Mouse (Mus musculus) retina, postnatal 1 day (tissue): ENCODE measurements around the gene Stac2.

Experiments used
- DNase-seq: peaks from one replicate; pipeline ENCODE4 v3.0.0-alpha.2; 2012

The Stac2 gene

DNA sequence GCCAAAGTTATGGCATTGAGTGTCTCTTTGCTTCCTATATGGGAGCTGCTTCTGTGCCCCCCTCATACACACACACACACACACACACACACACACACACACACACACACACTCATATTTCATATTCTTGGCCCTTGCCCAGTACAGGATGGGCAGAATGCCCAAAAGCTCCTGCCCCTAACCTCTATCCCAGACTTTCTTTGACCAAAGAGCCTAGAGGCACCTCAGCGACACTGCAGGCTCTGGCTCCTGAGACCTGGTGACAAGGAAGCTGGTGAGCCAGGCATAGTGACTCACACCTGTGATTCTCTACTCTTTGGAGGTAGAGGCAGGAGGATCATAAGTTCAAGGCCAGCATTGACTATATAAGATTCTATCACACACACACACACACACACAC is 32.6 kb downstream of the Stac2 start:
- DNase-seq = no peak

DNA sequence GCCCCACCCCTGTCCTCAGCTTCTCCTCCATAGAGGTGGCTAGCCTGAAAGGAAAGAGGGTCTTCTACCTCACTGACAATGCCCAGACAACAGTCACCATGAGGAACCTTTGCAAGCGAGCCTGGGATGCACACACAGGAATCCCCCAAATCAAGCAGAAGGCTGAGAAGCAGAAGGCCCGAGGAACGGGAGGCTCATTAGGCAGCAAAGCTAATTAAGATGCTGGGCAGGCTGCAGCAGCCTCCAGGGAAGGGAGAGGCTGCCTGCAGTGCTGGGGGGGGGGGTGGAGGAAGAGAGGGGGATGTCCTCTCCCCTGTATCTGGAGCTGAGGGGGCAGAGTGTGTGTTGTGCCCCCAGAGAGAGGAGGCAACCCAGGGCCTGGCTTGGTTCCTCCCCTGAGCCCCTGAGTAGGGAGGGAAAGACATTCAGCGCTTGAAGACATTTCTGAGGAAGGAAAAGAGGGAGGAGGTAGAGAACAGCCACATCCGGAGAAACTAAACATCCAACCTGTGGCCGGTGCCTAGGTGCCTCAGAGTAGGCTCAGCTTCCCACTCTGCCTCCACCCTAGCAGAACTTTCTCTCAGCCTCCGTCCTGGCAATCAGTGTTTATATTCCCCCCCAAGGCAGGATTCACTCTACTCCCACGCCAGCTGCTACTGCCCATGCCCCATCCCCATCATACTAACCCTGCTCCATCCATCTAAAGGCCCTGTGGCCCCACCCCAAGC is 33.2 kb downstream of the Stac2 start:
- DNase-seq = no peak

DNA sequence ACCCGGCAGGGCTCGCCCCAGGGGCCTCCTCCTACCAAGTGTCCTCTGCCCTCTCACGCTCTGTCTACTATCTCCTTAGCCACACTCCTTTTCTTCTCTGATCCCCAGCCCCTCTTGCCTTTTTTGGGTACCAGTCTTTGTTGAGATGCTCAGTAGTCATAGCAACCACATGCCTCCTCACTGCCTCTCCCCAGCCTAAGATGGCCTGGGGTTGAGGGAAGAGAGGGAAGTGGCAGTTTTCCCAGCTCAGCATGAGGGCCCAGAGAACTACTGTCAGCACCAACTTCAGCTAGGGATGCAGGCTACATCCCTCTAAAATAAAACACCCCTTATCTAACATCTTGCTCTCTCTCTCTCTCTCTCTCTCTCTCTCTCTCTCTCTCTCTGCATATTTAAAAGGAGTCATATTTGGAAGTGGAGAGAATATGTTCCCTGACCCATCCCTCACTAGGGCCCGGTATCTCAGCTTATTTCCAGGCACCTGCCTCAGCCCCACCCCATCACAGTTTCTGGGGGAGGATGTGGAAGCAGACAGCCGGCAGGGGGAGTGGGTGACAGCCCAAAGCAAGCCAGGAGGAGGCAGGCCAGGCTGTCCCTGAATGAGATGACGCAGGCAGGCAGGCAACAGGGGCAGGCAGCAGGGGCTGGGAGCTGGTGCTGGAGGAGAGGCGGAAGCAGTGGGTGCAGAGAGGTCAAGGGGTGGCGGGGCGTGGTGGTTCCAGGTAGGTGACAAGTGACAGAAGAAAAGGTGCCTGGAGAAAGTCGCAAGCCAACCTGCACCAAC is 34.2 kb downstream of the Stac2 start:
- DNase-seq = peak; percentile 57

GRCm38 (mm10) chr11:98018222-98018621 is 35.0 kb downstream of the Stac2 start:
- DNase-seq = no peak

DNA sequence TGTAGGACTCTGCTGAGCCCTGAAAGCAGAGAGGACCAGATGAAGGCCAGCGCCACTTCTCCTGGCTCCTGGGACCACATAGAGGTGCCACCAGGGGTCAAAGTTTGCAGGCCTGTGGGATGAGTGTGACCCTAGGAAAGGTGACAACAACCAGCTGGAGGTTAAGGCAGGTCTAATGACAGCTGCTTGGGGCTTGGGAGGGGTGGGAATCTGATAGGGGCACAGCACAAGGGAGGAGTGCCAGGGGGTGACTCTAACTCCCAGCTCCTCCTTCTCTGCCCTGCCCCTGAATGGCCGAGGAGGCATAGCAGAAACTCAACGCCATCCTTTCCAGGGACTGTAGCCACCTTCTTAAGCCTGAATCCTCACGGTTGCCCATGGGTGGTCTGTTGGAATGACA is 36.4 kb downstream of the Stac2 start:
- DNase-seq = no peak

DNA sequence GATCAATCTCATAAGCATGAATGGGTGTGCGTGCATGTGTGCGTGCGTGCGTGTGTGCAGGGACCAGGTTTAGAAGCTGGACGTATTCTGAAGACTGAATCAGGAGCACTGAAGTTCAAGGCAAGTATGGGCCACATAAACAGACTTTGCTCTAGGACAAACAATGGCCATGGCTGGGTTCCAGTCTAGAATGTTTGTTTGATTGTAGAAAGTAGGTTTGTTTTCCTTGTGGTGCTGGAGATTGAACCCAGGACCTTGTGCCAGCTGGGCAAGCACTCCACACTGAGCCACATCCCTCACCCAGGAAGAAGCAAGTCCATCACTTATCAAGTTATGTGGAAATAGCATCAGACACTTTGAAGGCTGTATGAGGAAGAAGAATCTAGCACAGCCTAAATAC is 37.1 kb downstream of the Stac2 start:
- no peak for DNase-seq

DNA sequence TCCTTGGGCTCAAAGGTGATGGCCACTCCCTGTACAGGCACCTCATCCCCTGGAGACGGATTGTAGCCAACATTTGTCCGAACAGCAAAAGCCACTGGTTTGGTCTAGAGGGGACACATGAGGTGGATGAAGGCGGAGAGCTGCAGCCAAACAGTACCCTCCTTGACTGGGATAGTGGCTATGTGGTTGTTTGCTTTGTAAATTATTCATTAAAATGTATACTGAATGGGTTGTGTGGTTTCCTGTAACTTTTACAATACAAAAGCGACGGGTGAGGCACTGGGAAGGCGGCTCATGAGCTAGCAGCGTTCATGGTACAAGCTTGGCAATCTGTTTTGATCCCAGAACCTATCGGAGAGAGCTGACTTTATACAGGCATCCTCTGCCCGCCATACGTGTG is 40.4 kb downstream of the Stac2 start:
- no peak for DNase-seq

DNA sequence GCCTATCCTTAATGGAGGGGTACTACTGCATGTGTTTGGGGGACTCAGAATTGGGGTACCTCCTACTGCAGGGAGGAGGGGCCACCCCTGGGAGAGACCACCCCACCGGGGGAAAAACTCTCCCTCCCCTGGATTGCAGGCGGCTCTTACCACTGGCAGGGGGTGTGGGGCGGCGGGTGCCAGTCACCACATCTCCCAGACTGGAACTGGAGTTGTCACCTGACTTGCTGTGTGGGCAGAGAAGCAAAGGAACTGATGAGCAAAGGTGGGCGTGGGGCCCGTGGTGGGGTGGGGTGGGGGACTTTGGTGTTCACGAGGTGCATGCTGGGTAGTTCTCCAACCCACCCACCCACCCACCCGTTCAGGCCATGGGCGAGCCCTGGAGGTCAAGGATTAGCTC is 41.5 kb downstream of the Stac2 start:
- no peak for DNase-seq

DNA sequence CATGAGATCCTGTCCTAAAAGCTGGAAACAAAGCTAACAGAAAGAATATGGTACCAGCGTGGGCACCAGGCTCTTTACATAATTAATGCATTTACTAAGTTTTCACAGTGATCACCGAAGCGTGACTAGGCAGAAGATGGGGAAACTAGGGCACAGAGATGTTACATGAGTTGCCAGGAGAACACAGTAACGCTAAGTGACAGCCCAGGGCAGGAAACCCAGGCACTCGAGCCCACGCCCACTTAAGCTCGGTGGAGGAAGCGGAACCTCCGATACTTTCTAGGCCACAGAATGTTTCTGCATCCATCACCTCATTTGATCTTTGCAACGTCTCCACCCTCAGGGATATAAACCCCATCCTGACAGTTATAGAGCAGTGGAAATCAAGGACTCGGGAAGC is 45.2 kb downstream of the Stac2 start:
- DNase-seq = peak; percentile 73

- no peak for DNase-seq
Observed at GRCm38 (mm10) chr11:98005686-98006085, 47.6 kb downstream of the Stac2 start.

GRCm38 (mm10) chr11:98005076-98005475 is 48.2 kb downstream of the Stac2 start:
- DNase-seq = no peak

- no peak for DNase-seq
Observed at GRCm38 (mm10) chr11:98004161-98004560, 49.1 kb downstream of the Stac2 start.

DNA sequence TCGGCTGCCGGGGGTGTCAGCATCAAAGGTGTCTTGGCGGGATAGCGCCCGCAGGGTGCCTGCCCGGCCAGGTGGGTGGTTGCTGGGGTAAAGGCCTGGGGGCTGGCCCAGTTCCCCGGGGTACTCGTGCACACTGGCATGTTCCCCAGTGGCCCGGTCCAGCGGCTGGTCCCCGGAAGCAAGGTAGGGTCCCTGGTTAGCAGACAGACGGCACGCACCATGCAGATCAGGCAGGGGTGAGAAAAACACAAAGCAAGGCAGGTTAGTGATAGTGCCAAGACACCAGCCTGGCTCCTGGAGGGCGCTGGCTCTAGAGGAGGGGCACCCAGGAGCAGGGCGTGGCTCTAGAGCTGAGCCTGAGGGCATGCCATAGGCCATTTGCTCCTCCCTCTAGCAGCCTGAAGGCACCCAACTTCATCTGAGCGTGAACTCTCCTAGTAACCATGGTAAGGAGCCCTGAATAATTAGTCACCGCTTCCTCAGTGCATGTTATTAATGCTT is 50.0 kb downstream of the Stac2 start:
- DNase-seq = peak; percentile 86

- DNase-seq = peak; percentile 91
Observed at GRCm38 (mm10) chr11:98002627-98003026, 50.6 kb downstream of the Stac2 start.

- DNase-seq = no peak
Observed at GRCm38 (mm10) chr11:98001986-98002385, 51.3 kb downstream of the Stac2 start.

DNA sequence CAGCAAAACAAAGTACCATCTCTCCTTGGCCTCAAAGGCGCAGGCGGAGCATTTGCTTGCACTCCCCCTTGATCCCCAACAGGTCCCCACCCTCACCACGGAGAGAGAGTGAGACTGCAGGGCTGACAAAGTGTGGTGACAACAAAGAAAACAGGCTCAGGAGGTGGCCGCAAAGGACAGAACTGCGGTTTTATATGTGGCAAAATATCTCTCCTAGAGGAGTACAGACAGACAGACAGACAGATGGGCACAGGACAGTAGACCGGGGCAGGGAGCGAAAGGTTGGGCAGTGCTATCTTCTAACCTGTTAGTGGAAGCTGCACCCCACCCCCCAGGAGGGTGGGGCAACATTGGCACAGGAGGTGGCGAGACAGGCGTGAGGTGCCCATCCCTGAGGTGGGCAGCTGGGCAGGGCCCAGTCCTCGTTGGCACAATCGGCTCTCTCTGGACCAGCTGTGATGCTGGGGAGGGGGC is 51.9 kb downstream of the Stac2 start:
- no peak for DNase-seq

DNA sequence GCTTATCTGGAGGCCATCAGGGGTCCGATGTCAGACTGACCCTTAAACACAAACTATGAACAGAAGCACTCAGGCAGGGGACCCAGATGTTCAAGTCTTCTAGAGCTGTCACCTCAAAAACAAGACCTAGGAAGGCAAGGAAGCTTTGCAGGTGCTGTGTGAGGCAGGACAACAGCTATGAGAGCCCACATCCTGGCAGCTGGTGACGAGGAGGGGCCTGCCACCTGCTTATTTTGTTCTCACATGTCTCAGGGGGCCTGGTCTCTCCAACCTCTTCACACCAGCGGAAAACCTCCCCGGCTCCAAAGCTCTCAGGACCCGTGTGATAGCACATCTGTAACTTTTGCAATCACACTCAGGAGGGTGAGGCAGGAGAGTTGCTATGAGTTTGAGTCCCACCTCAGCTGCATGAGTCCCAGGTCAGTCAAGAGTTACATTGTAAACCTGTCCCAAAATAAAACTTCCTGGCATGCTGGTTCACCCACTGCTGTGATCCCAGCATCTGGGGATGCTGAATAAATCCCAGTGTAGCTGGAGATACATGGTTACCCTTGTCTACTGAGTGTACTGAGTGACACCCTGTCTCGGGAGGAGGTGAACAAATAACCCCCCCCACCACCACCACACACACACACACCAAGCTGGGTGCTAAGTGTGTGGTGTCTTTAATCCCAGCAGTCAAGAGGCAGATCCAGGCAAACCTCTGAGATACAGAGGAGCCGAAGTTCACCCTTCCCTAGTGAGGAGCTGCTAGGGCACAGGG is 52.7 kb downstream of the Stac2 start:
- DNase-seq = no peak

DNA sequence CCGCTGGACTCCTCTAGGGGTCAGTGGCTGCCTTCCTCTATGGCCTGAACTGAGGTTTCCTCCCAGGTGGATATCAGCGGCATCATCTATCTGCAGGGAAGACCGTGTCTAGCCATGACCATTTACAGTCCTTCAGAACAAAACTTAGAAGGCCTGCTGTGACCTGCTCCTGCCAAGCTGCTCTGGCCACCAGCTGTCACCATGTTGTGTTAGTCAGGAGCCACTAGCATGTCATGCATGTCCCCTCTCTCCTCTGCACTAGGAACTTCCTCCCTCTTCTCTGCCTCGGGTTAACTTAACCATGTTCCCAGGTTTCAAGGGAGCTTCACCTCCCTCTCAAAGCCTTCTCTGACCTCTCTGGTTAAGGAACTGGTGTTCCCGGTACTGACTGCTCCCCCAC is 53.5 kb downstream of the Stac2 start:
- no peak for DNase-seq

DNA sequence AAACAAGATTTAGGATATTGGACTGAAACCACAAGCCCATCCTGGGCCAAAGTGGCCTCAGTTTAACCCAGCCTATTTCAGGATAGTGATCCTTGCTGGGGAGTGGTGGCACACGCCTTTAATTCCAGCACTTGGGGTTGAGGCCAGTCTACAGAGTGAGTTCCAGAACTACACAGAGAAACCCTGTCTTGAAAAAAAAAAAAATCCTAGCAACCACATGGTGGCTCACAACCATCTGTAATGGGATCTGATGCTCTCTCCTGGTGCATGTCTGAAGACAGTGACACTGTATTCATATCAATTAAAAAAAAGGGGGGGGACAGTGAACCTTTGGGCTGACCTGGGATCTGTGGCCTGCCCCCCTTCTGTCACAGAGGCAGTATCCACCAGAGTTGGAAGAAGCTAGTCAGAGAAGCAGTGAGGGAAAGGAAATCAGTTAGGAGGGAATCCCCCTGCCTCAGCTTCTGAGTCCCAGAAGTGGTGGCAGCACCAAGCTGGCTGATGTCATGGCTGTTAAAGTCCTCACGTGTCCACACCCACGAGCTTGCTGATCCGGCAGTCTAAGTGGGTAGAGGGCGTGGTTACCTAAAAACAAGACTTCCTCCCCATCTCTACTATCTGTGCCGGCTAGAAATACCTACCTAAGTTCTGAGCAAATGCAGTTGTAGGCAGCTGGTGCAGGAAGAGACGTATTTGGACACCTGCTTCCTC is 54.2 kb downstream of the Stac2 start:
- DNase-seq = no peak

DNA sequence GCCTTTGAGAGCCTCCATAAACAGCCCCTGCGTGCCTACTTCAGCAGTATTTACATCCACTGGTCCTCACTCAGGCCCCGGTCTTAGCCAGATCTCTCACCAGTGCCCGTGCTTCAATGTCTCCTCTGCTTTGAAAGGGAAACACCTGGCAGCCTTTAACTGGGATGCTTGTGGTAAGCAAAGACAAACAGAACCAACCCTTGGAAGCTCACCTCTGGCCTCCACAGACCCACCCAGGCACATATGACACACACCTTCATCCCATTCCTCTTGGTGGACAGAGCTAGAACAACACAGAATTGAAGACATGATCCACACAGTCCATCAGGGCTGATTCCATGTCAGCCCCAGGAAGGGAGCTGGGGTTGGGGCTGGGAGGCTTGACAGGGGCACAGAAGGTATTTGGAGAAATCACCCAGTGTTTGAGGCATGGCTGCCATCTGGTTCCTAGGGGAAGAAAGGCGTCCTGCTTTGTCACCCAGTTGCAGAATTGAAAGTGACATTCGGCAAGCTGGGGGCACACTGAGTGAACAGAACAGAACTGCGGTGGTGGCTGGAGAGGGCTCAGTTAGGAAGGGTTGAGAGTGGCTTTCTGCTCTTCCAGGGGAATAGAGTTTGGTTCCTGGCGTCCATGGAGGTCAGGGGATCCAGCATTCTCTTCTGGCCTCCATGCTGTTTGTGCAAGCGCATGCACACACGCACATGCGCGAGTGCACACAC is 55.0 kb downstream of the Stac2 start:
- DNase-seq = no peak

DNA sequence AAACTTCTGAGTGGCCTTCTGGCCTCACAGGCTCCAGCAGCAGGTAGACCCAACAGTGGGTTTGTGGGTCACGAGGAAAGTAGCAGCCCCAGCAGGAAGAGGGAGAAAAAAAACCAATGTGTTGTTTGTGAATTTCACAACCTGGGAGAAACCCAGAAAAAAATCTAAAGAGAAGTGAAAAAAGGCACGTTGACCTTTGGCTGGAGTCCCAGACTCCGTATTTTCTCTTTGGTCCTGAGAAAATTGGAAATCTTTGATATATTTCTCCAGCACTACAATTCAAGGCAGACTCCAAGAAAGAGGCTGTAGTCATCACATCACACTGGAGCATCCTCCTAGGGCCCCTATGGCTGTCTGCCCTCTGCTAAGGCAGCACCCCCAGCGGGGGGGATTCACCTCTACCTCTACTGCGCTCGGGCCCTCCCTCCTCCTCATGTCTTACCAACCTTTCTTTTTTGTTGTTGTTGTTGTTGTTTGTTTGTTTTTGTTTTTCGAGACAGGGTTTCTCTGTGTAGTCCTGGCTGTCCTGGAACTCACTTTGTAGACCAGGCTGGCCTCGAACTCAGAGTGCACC is 55.8 kb downstream of the Stac2 start:
- no peak for DNase-seq

DNA sequence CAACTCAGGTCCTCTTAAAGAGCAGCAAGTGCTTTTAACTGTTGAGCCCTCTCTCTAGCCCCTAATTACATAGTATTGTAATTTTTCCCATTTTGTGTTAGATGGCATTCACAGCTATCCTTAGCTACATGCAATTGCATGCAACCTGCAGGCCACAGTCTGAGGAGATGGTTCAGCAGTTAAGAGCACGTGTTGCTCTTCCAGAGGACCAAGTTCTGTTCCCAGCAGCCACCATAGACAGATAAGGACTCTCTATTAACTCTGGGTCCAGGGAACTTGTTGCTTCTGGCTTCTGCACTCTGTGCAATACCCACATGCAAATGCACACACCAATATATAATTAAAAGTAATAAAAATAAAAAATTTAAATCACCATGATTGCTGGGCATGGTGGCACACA is 56.6 kb downstream of the Stac2 start:
- no peak for DNase-seq
